Mouse (Mus musculus): ENCODE data around the gene Atg4b. TPM values are rescaled to one million over a fixed set of nuclear protein-coding genes. Genes with fewer than 3 reads are reported as not detected.
"Not testable (repeated sequence)": the region's sequence is repeated elsewhere in the genome, so short reads cannot be mapped to it uniquely, and the experiment has no call there.

The Atg4b gene
- polyA plus RNA-seq, 1 experiment from 2014 or later: 66.7 TPM

- WGBS: 87% methylated on average over 1 of the region's 1 CpGs
- no peak for ATAC-seq
- no peak overlapping the region for H3K27ac ChIP-seq (ENCODE audit: low read depth, low read length)
- H3K27me3 ChIP-seq (replicated peaks; ENCODE audit: control insufficient read depth, insufficient read depth, low read length): no peaks in the 10 kb centered on the region
- no peak overlapping the region for H3K4me2 ChIP-seq (replicated peaks; ENCODE audit: low read depth)
- peaks cover 2% of the 10 kb centered on the region; the same call in 1 of the 2 replicates for H3K4me1 ChIP-seq (replicated peaks; ENCODE audit: control insufficient read depth, insufficient read depth, low read length)
- no peak for TF ChIP-seq CTCF (IDR thresholded peaks at IDR 0.05; ENCODE audit: low read depth)
- H3K4me3 ChIP-seq (ENCODE audit: low read depth, low read length): no peak overlapping the region
- no peaks in the 10 kb centered on the region for H3K36me3 ChIP-seq (ENCODE audit: control insufficient read depth, insufficient read depth)
- H3K9ac ChIP-seq (ENCODE audit: low read depth, low read length): no peak overlapping the region
- no peaks in the 10 kb centered on the region for H3K9me3 ChIP-seq (ENCODE audit: control insufficient read depth)
Observed at GRCm38 (mm10) chr1:93760076-93760475, 8.8 kb downstream of the Atg4b start.

- not testable (repeated sequence) for H3K27ac ChIP-seq (ENCODE audit: low read depth, low read length); H3K4me3 ChIP-seq (ENCODE audit: low read depth, low read length); H3K9ac ChIP-seq (ENCODE audit: low read depth, low read length); H3K27me3 ChIP-seq (replicated peaks; ENCODE audit: control insufficient read depth, insufficient read depth, low read length); ATAC-seq; H3K36me3 ChIP-seq (ENCODE audit: control insufficient read depth, insufficient read depth); H3K9me3 ChIP-seq (ENCODE audit: control insufficient read depth); H3K4me1 ChIP-seq (replicated peaks; ENCODE audit: control insufficient read depth, insufficient read depth, low read length); H3K4me2 ChIP-seq (replicated peaks; ENCODE audit: low read depth)
- WGBS: 62% methylated on average over 3 of the region's 3 CpGs
Observed at GRCm38 (mm10) chr1:93763531-93763930, 12.2 kb downstream of the Atg4b start.

GRCm38 (mm10) chr1:93764871-93765591 is 13.7 kb downstream of the Atg4b start:
- WGBS: 90% methylated on average over 9 of the region's 9 CpGs
- Histone ChIP-seq H3K27me3 (replicated peaks; ENCODE audit: control insufficient read depth, insufficient read depth, low read length) (no peaks in the 10 kb centered on the region), H3K9me3 (ENCODE audit: control insufficient read depth) (no peaks in the 10 kb centered on the region), H3K4me1 (replicated peaks; ENCODE audit: control insufficient read depth, insufficient read depth, low read length) (no peaks in the 10 kb centered on the region), H3K36me3 (ENCODE audit: control insufficient read depth, insufficient read depth) (peaks cover 8% of the 10 kb centered on the region; the same call in 1 of the 2 replicates), H3K4me3 (ENCODE audit: low read depth, low read length) (no peak overlapping the region), H3K9ac (ENCODE audit: low read depth, low read length) (no peak overlapping the region), H3K4me2 (replicated peaks; ENCODE audit: low read depth) (no peak overlapping the region), H3K27ac (ENCODE audit: low read depth, low read length) (no peak overlapping the region)
- no peak for ATAC-seq
- no peak for TF ChIP-seq CTCF (IDR thresholded peaks at IDR 0.05; ENCODE audit: low read depth)

- no peak overlapping the region for H3K9ac ChIP-seq (ENCODE audit: low read depth, low read length)
- no peak overlapping the region for H3K27ac ChIP-seq (ENCODE audit: low read depth, low read length)
- H3K36me3 ChIP-seq (ENCODE audit: control insufficient read depth, insufficient read depth): peaks cover 15% of the 10 kb centered on the region; the same call in 1 of the 2 replicates
- H3K4me3 ChIP-seq (ENCODE audit: low read depth, low read length): no peak overlapping the region
- H3K9me3 ChIP-seq (ENCODE audit: control insufficient read depth): no peaks in the 10 kb centered on the region
- H3K4me2 ChIP-seq (replicated peaks; ENCODE audit: low read depth): no peak overlapping the region
- no peaks in the 10 kb centered on the region for H3K27me3 ChIP-seq (replicated peaks; ENCODE audit: control insufficient read depth, insufficient read depth, low read length)
- ATAC-seq: no peak
- WGBS: 96% methylated on average over 6 of the region's 6 CpGs
- H3K4me1 ChIP-seq (replicated peaks; ENCODE audit: control insufficient read depth, insufficient read depth, low read length): no peaks in the 10 kb centered on the region
- TF ChIP-seq CTCF (IDR thresholded peaks at IDR 0.05; ENCODE audit: low read depth): no peak
Observed at GRCm38 (mm10) chr1:93767600-93767999, 16.3 kb downstream of the Atg4b start.

GRCm38 (mm10) chr1:93769901-93770300 is 18.6 kb downstream of the Atg4b start:
- Histone ChIP-seq H3K4me2 (replicated peaks; ENCODE audit: low read depth) (no peak overlapping the region), H3K27ac (ENCODE audit: low read depth, low read length) (no peak overlapping the region), H3K27me3 (replicated peaks; ENCODE audit: control insufficient read depth, insufficient read depth, low read length) (no peaks in the 10 kb centered on the region), H3K9me3 (ENCODE audit: control insufficient read depth) (no peaks in the 10 kb centered on the region), H3K36me3 (ENCODE audit: control insufficient read depth, insufficient read depth) (peaks cover 32% of the 10 kb centered on the region), H3K9ac (ENCODE audit: low read depth, low read length) (no peak overlapping the region), H3K4me1 (replicated peaks; ENCODE audit: control insufficient read depth, insufficient read depth, low read length) (no peaks in the 10 kb centered on the region), H3K4me3 (ENCODE audit: low read depth, low read length) (no peak overlapping the region)
- 96% methylated on average over 3 of the region's 3 CpGs for WGBS
- TF ChIP-seq CTCF (IDR thresholded peaks at IDR 0.05; ENCODE audit: low read depth): no peak
- no peak for ATAC-seq

- ATAC-seq: no peak
- H3K4me2 ChIP-seq (replicated peaks; ENCODE audit: low read depth): no peak overlapping the region
- WGBS: 95% methylated on average over 5 of the region's 5 CpGs
- no peaks in the 10 kb centered on the region for H3K27me3 ChIP-seq (replicated peaks; ENCODE audit: control insufficient read depth, insufficient read depth, low read length)
- H3K9ac ChIP-seq (ENCODE audit: low read depth, low read length): no peak overlapping the region
- TF ChIP-seq CTCF (IDR thresholded peaks at IDR 0.05; ENCODE audit: low read depth): no peak
- H3K4me1 ChIP-seq (replicated peaks; ENCODE audit: control insufficient read depth, insufficient read depth, low read length): no peaks in the 10 kb centered on the region
- no peak overlapping the region for H3K4me3 ChIP-seq (ENCODE audit: low read depth, low read length)
- H3K36me3 ChIP-seq (ENCODE audit: control insufficient read depth, insufficient read depth): peaks cover 73% of the 10 kb centered on the region
- no peaks in the 10 kb centered on the region for H3K9me3 ChIP-seq (ENCODE audit: control insufficient read depth)
- H3K27ac ChIP-seq (ENCODE audit: low read depth, low read length): no peak overlapping the region
Observed at GRCm38 (mm10) chr1:93776686-93777085, 25.4 kb downstream of the Atg4b start.

All from intestine, postnatal 0 days (tissue).